Mouse (Mus musculus): ENCODE data around the gene Erbb2. TPM values are rescaled to one million over a fixed set of nuclear protein-coding genes. Genes with fewer than 3 reads are reported as not detected.
"Not testable (repeated sequence)": the region's sequence is repeated elsewhere in the genome, so short reads cannot be mapped to it uniquely, and the experiment has no call there.

The Erbb2 gene
- polyA plus RNA-seq, 1 experiment from 2014 or later = 26.9 TPM

DNA sequence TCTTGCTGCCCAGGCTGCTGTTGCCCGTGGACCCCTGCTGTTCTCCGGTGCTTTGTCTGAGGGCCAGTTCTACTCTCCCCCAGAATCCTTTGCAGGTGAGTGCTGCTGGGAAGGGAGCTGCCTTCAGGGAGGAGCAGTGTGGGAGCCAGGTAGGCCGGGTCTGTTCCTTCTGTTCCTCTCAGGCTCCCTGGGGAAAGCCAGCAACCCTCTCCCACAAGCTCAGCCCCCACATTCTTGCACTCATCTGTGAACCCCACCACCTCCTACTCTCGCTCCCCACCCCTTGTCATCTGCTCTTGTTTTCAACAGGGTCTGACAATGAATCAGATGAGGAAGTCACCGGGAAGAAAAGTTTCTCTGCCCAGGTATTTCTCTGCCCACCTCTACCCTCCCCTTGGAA lies 35.5 kb upstream of the Erbb2 start:
- H3K9ac ChIP-seq (ENCODE audit: low read length) = no peak overlapping the region
- H3K4me2 ChIP-seq (replicated peaks; ENCODE audit: low read depth) = no peak overlapping the region
- no peaks in the 10 kb centered on the region for H3K4me1 ChIP-seq (replicated peaks; ENCODE audit: control insufficient read depth, insufficient read depth)
- no peaks in the 10 kb centered on the region for H3K9me3 ChIP-seq (ENCODE audit: control insufficient read depth, low read length)
- no peak for DNase-seq (ENCODE audit: low spot score)
- no peak overlapping the region for H3K27ac ChIP-seq (replicated peaks)
- WGBS = 69% methylated on average over 5 of the region's 5 CpGs
- H3K27me3 ChIP-seq (ENCODE audit: control insufficient read depth, insufficient read depth, low read length) = no peaks in the 10 kb centered on the region
- TF ChIP-seq EP300 (optimal IDR thresholded peaks at IDR 0.05) (no peak), CTCF (IDR thresholded peaks at IDR 0.05; ENCODE audit: low read depth) (no peak)
- H3K36me3 ChIP-seq (ENCODE audit: control insufficient read depth, insufficient read depth, low read length) = peaks cover 14% of the 10 kb centered on the region; the same call in 1 of the 2 replicates
- ATAC-seq (ENCODE audit: low FRiP score, low TSS enrichment) = no peak
- H3K4me3 ChIP-seq (ENCODE audit: low read depth, low read length) = no peak overlapping the region

- DNase-seq (ENCODE audit: low spot score) (no peak), ATAC-seq (ENCODE audit: low FRiP score, low TSS enrichment) (no peak)
- H3K4me2 ChIP-seq (replicated peaks; ENCODE audit: low read depth) = no peak overlapping the region
- no peaks in the 10 kb centered on the region for H3K4me1 ChIP-seq (replicated peaks; ENCODE audit: control insufficient read depth, insufficient read depth)
- no peak overlapping the region for H3K27ac ChIP-seq (replicated peaks)
- no peak overlapping the region for H3K9ac ChIP-seq (ENCODE audit: low read length)
- H3K27me3 ChIP-seq (ENCODE audit: control insufficient read depth, insufficient read depth, low read length) = no peaks in the 10 kb centered on the region
- no peaks in the 10 kb centered on the region for H3K9me3 ChIP-seq (ENCODE audit: control insufficient read depth, low read length)
- WGBS = 77% methylated on average over 11 of the region's 11 CpGs
- H3K4me3 ChIP-seq (ENCODE audit: low read depth, low read length) = no peak overlapping the region
- H3K36me3 ChIP-seq (ENCODE audit: control insufficient read depth, insufficient read depth, low read length) = peaks cover 14% of the 10 kb centered on the region; the same call in 1 of the 2 replicates
- TF ChIP-seq CTCF (IDR thresholded peaks at IDR 0.05; ENCODE audit: low read depth) = no peak
- TF ChIP-seq EP300 (optimal IDR thresholded peaks at IDR 0.05) = no peak
Observed at GRCm38 (mm10) chr11:98377787-98378186, 34.5 kb upstream of the Erbb2 start.

- TF ChIP-seq EP300 (optimal IDR thresholded peaks at IDR 0.05) (no peak), CTCF (IDR thresholded peaks at IDR 0.05; ENCODE audit: low read depth) (no peak)
- no peak for ATAC-seq (ENCODE audit: low FRiP score, low TSS enrichment)
- no peak for DNase-seq (ENCODE audit: low spot score)
- 80% methylated on average over 7 of the region's 7 CpGs for WGBS
- H3K4me1 ChIP-seq (replicated peaks; ENCODE audit: control insufficient read depth, insufficient read depth) = no peaks in the 10 kb centered on the region
- H3K36me3 ChIP-seq (ENCODE audit: control insufficient read depth, insufficient read depth, low read length) = peaks cover 14% of the 10 kb centered on the region; the same call in 1 of the 2 replicates
- H3K9ac ChIP-seq (ENCODE audit: low read length) = no peak overlapping the region
- no peaks in the 10 kb centered on the region for H3K9me3 ChIP-seq (ENCODE audit: control insufficient read depth, low read length)
- no peaks in the 10 kb centered on the region for H3K27me3 ChIP-seq (ENCODE audit: control insufficient read depth, insufficient read depth, low read length)
- no peak overlapping the region for H3K4me3 ChIP-seq (ENCODE audit: low read depth, low read length)
- H3K27ac ChIP-seq (replicated peaks) = no peak overlapping the region
- H3K4me2 ChIP-seq (replicated peaks; ENCODE audit: low read depth) = no peak overlapping the region
Observed at GRCm38 (mm10) chr11:98379379-98379778, 32.9 kb upstream of the Erbb2 start.

- no peak overlapping the region for H3K9ac ChIP-seq (ENCODE audit: low read length)
- no peak for ATAC-seq (ENCODE audit: low FRiP score, low TSS enrichment)
- H3K27ac ChIP-seq (replicated peaks) = no peak overlapping the region
- no peaks in the 10 kb centered on the region for H3K27me3 ChIP-seq (ENCODE audit: control insufficient read depth, insufficient read depth, low read length)
- H3K4me1 ChIP-seq (replicated peaks; ENCODE audit: control insufficient read depth, insufficient read depth) = no peaks in the 10 kb centered on the region
- 78% methylated on average over 6 of the region's 6 CpGs for WGBS
- no peak overlapping the region for H3K4me2 ChIP-seq (replicated peaks; ENCODE audit: low read depth)
- DNase-seq (ENCODE audit: low spot score) = no peak
- no peaks in the 10 kb centered on the region for H3K9me3 ChIP-seq (ENCODE audit: control insufficient read depth, low read length)
- no peak overlapping the region for H3K4me3 ChIP-seq (ENCODE audit: low read depth, low read length)
- peaks cover 14% of the 10 kb centered on the region; the same call in 1 of the 2 replicates for H3K36me3 ChIP-seq (ENCODE audit: control insufficient read depth, insufficient read depth, low read length)
- TF ChIP-seq CTCF (IDR thresholded peaks at IDR 0.05; ENCODE audit: low read depth) (no peak), EP300 (optimal IDR thresholded peaks at IDR 0.05) (no peak)
Observed at GRCm38 (mm10) chr11:98380106-98380505, 32.2 kb upstream of the Erbb2 start.

DNA sequence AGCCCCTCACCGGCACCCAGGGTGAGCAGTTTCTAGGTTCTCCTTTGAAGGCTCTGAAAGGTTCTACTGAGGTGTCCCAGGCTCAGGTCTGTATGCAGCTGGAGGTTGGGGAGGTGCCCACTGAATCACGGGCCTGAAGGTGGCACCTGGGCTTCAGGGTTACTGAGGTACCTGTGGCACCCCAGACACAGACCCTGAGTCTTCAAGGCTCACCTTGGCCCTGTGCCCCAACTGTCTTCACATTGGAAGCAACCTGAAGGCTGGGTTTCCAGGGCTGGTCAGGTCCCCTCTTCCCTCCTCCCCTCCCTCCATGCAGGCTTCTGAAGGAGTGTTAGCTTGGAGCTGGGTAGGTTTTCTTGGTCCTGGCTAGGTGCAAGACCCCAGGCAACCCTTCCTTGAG lies 30.6 kb upstream of the Erbb2 start:
- ATAC-seq (ENCODE audit: low FRiP score, low TSS enrichment) (no peak), DNase-seq (ENCODE audit: low spot score) (no peak)
- H3K4me1 ChIP-seq (replicated peaks; ENCODE audit: control insufficient read depth, insufficient read depth) = no peaks in the 10 kb centered on the region
- H3K27me3 ChIP-seq (ENCODE audit: control insufficient read depth, insufficient read depth, low read length) = no peaks in the 10 kb centered on the region; the same call in 1 of the 2 replicates
- H3K9me3 ChIP-seq (ENCODE audit: control insufficient read depth, low read length) = no peaks in the 10 kb centered on the region
- H3K27ac ChIP-seq (replicated peaks) = no peak overlapping the region
- H3K4me2 ChIP-seq (replicated peaks; ENCODE audit: low read depth) = no peak overlapping the region
- TF ChIP-seq EP300 (optimal IDR thresholded peaks at IDR 0.05) (no peak), CTCF (IDR thresholded peaks at IDR 0.05; ENCODE audit: low read depth) (no peak)
- 90% methylated on average over 2 of the region's 2 CpGs for WGBS
- H3K4me3 ChIP-seq (ENCODE audit: low read depth, low read length) = no peak overlapping the region
- H3K36me3 ChIP-seq (ENCODE audit: control insufficient read depth, insufficient read depth, low read length) = peaks cover 14% of the 10 kb centered on the region; the same call in 1 of the 2 replicates
- no peak overlapping the region for H3K9ac ChIP-seq (ENCODE audit: low read length)

GRCm38 (mm10) chr11:98382405-98382804 lies 29.9 kb upstream of the Erbb2 start:
- peaks cover 14% of the 10 kb centered on the region; the same call in 1 of the 2 replicates for H3K36me3 ChIP-seq (ENCODE audit: control insufficient read depth, insufficient read depth, low read length)
- H3K4me2 ChIP-seq (replicated peaks; ENCODE audit: low read depth); H3K9ac ChIP-seq (ENCODE audit: low read length); H3K9me3 ChIP-seq (ENCODE audit: control insufficient read depth, low read length); H3K27ac ChIP-seq (replicated peaks); H3K4me1 ChIP-seq (replicated peaks; ENCODE audit: control insufficient read depth, insufficient read depth); H3K27me3 ChIP-seq (ENCODE audit: control insufficient read depth, insufficient read depth, low read length); DNase-seq (ENCODE audit: low spot score); H3K4me3 ChIP-seq (ENCODE audit: low read depth, low read length); ATAC-seq (ENCODE audit: low FRiP score, low TSS enrichment): not testable (repeated sequence)
- whole genome bisulfite sequencing = 15% methylated on average over 2 of the region's 2 CpGs
- peak; percentile 25; the same call in 1 of the 2 replicates for TF ChIP-seq CTCF (IDR thresholded peaks at IDR 0.05; ENCODE audit: low read depth)
